Mouse (Mus musculus) heart, postnatal 0 days (tissue): ENCODE results near the gene Fbxo45. TPM values are rescaled to one million over a fixed set of nuclear protein-coding genes. Genes with fewer than 3 reads are reported as not detected.
A peak's percentile ranks its signal among the peaks of the same experiment; 100 is the strongest.
"Not testable (repeated sequence)": the region's sequence is repeated elsewhere in the genome, so short reads cannot be mapped to it uniquely, and the experiment has no call there.

Experiments used
- ATAC-seq: fragments of 200-750 bp; cut with Nextera tagmentation; 2 replicates; pipeline ENCODE4 v1.8.0; 2017; ENCODE audit warnings: low read depth, moderate number of reproducible peaks, moderate library complexity; ENCODE audit not compliant: insufficient read depth
- DNase-seq: peaks from one replicate; pipeline ENCODE4 v3.0.0-alpha.2; 2016; ENCODE audit warnings: low spot score
- H3K27ac ChIP-seq: fragments of 300-500 bp; sonication (generic); 2 replicates; pipeline ENCODE4 v1.5.1; 2014; ENCODE audit warnings: low read depth, mild to moderate bottlenecking
- H3K27me3 ChIP-seq: fragments of 300-500 bp; sonication (generic); 2 replicates; pipeline ENCODE4 v1.6.1; 2014; ENCODE audit warnings: low read length, mixed read lengths; ENCODE audit not compliant: control insufficient read depth, insufficient read depth
- H3K36me3 ChIP-seq: fragments of 300-500 bp; sonication (generic); replicated peaks from 2 replicates; pipeline ENCODE4 v1.6.1; 2014; ENCODE audit warnings: low read length, mixed read lengths; ENCODE audit not compliant: control insufficient read depth, insufficient read depth
- H3K4me1 ChIP-seq: fragments of 300-500 bp; sonication (generic); 2 replicates; pipeline ENCODE4 v1.6.1; 2014; ENCODE audit warnings: antibody characterized with exemption; ENCODE audit not compliant: control insufficient read depth, insufficient read depth
- H3K4me2 ChIP-seq: fragments of 300-500 bp; sonication (generic); 2 replicates; pipeline ENCODE4 v1.6.1; 2014; ENCODE audit warnings: low read depth, mild to moderate bottlenecking, low read length, moderate library complexity
- H3K4me3 ChIP-seq: fragments of 300-500 bp; sonication (generic); 2 replicates; pipeline ENCODE4 v1.5.1; 2014; ENCODE audit warnings: low read depth, low read length
- H3K9ac ChIP-seq: fragments of 300-500 bp; sonication (generic); replicated peaks from 2 replicates; pipeline ENCODE4 v1.6.1; 2014; ENCODE audit warnings: low read depth, low read length, mixed read lengths
- H3K9me3 ChIP-seq: fragments of 300-500 bp; sonication (generic); replicated peaks from 2 replicates; pipeline ENCODE4 v1.6.1; 2016; ENCODE audit warnings: low read length; ENCODE audit not compliant: control insufficient read depth
- CTCF ChIP-seq: IDR thresholded peaks from 2 replicates; pipeline ENCODE4 v1.5.1; 2016; ENCODE audit warnings: antibody characterized with exemption, control low read depth, low read depth
- EP300 ChIP-seq: IDR thresholded peaks from 2 replicates; pipeline ENCODE4 v1.6.1; 2016; ENCODE audit warnings: antibody characterized with exemption, low read depth
- WGBS: fragments of 180-500 bp; shearing (Covaris S2); extraction: QIAGEN DNeasy Blood & Tissue Kit; methylation state at CpG from one replicate; pipeline ENCODE4 v1.1.7; 2014; 5-methylcytosine and 5-hydroxymethylcytosine counted together
- polyA plus RNA-seq: library from polyadenylated mRNA; unstranded; fragments of >200 nt; fragmentation: Nextera tagmentation; extraction: Ambion mirVana; gene quantifications from 2 replicates; pipeline ENCODE4 v1.2.1, GENCODE M21; 2015
- total RNA-seq: library from RNA; depleted of rRNA; stranded (reverse); fragments of >200 nt; gene quantifications from 2 replicates; pipeline ENCODE4 v1.2.3, GENCODE M21; 2014; ENCODE audit warnings: low replicate concordance

Fbxo45 gene
- total and polyA plus RNA-seq, 2 experiments from 2014 or later, result 5.8 to 13.7 TPM

- not testable (repeated sequence) for H3K27ac ChIP-seq, H3K4me2 ChIP-seq, H3K4me1 ChIP-seq, DNase-seq, H3K27me3 ChIP-seq, H3K4me3 ChIP-seq, ATAC-seq, H3K9ac ChIP-seq, H3K36me3 ChIP-seq, H3K9me3 ChIP-seq
- peak; percentile 26; the same call in 1 of the 2 replicates for TF ChIP-seq CTCF
- WGBS, result 91% methylated on average over 2 of the region's 2 CpGs
Measured at GRCm38 (mm10) chr16:32264225-32264624, 17.3 kb upstream of the Fbxo45 start.

DNA sequence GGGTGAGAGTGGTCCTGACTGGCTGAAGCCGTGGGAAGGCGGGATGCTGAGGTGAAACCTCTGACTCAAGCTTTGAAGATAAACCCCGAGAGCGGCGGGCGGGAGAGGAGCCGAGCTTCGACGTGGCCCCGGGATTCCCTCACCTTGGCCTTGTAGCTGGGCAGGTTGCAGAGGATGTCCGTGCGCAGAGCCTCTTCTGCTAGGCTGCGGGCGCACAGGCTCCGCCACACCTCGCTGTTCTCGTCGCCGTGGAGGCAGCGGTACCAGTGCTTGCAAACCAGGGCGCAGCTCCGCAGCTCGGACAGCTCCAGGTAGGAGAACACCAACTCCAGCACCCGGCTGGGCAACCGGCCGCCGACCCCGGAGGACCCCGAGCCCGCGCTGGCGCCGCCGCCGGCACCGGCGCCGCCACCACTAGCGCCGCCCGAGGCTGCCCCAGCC lies 587 bp downstream of the Fbxo45 start:
- Histone ChIP-seq H3K4me3 (peak overlapping the region; percentile 88), H3K4me1 (peaks cover 25% of the 10 kb centered on the region), H3K9ac (peak overlapping the region; percentile 97), H3K9me3 (no peaks in the 10 kb centered on the region), H3K36me3 (no peaks in the 10 kb centered on the region), H3K27me3 (no peaks in the 10 kb centered on the region), H3K4me2 (peak overlapping the region; percentile 89), H3K27ac (peak overlapping the region; percentile 97)
- ATAC-seq (peak; percentile 46), DNase-seq (peak; percentile 36)
- WGBS, result 0% methylated on average over 31 of the region's 41 CpGs
- TF ChIP-seq CTCF (no peak), EP300 (no peak)

DNA sequence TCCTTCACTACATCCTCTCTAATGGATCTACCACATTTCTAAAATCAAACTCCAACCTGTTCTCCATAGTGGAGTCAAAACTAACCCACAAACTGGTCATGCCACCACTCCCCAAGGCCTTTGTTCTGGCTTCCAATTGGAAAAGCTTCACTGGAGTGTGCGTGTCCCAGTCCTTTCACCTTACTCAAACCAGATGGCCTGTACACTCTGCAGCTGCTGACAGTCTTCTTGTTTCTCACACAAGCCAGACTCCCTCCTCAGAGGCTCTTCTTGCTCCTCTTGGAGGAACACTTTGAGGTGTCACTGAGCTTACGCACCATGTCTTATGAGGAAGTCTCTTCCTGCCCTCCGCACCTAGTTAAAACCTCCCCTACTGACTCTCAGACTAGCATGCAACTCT lies 3.1 kb downstream of the Fbxo45 start:
- TF ChIP-seq CTCF (no peak), EP300 (no peak)
- Histone ChIP-seq H3K9me3 (no peaks in the 10 kb centered on the region), H3K9ac (no peak overlapping the region), H3K27me3 (no peaks in the 10 kb centered on the region), H3K27ac (no peak overlapping the region), H3K4me3 (no peak overlapping the region), H3K36me3 (no peaks in the 10 kb centered on the region; the same call in 1 of the 2 replicates), H3K4me2 (no peak overlapping the region), H3K4me1 (peaks cover 26% of the 10 kb centered on the region)
- no peak for DNase-seq
- 79% methylated on average over 3 of the region's 3 CpGs for WGBS
- ATAC-seq, result no peak

- H3K4me3 ChIP-seq, result no peak overlapping the region
- H3K9ac ChIP-seq, result no peak overlapping the region
- H3K9me3 ChIP-seq, result no peaks in the 10 kb centered on the region
- TF ChIP-seq CTCF, result no peak
- TF ChIP-seq EP300, result no peak
- no peaks in the 10 kb centered on the region; the same call in none of the 2 replicates for H3K36me3 ChIP-seq
- WGBS, result 62% methylated on average over 2 of the region's 2 CpGs
- H3K4me2 ChIP-seq, result no peak overlapping the region
- H3K27me3 ChIP-seq, result no peaks in the 10 kb centered on the region
- peaks cover 15% of the 10 kb centered on the region for H3K4me1 ChIP-seq
- H3K27ac ChIP-seq, result peak overlapping the region; percentile 32
- DNase-seq, result no peak
- no peak for ATAC-seq
Measured at GRCm38 (mm10) chr16:32239428-32240312, 7.3 kb downstream of the Fbxo45 start.

DNA sequence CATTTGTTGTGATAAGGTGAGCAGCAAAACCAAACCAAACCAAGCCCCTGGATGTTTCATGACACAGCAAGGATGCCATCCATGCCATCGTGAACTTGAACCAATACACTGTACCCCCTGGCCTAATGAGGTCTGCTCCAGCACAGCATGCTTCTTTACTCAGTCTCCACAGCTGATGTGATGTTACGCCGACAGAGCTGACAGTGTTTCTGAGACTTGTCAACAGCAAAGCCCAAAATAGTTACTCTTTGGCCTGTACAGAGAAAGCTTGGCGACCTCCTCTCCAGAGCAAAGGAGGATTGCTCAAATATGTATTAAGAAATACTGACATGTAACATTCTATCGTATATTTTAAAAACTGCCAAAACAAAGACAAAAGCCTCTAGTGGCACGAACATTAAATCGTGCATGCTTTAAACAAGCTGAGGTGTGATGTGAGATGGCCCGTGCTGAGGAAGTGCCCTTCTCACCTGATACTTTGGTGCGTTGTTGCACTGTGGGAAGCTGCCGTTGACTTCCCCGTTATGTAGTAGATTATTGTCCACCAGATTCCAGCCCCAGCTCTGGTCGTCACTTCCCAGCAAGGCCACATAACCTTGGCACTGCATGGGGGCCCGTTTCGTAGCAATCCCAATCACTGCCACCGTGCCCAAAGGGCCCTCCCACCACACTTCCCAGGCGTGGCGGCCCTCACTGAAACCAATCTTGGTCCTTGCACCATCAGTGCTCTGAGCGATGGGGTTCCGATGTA lies 8.9 kb downstream of the Fbxo45 start:
- no peak overlapping the region; the same call in 1 of the 2 replicates for H3K9ac ChIP-seq
- ATAC-seq (peak; percentile 82), DNase-seq (peak; percentile 59)
- H3K27me3 ChIP-seq, result no peaks in the 10 kb centered on the region
- H3K4me3 ChIP-seq, result no peak overlapping the region
- H3K27ac ChIP-seq, result peak overlapping the region; percentile 93
- no peak for TF ChIP-seq EP300
- TF ChIP-seq CTCF, result no peak
- peak overlapping the region; percentile 15 for H3K4me2 ChIP-seq
- WGBS, result 46% methylated on average over 19 of the region's 19 CpGs
- peaks cover 10% of the 10 kb centered on the region for H3K4me1 ChIP-seq
- H3K36me3 ChIP-seq, result peaks cover 9% of the 10 kb centered on the region
- H3K9me3 ChIP-seq, result no peaks in the 10 kb centered on the region

DNA sequence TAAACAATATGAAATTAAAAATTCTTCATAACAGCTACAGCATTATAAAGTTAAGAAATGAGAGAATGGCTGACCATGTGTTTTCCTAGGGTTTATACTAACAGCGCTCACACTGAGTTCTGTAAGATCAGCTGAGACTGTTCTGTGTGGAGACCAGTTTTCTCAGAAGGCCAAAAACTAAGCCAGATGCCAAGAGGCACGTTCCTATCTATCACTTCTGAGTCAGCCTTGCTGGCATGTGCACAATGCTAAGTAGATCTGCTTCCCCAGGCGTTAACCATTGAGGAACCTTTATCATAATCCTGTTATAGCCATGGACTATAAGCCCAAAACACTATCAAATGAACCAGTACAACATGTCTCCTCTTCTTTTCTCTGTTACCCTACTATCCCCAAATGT lies 14.9 kb downstream of the Fbxo45 start:
- not testable (repeated sequence) for H3K27me3 ChIP-seq, H3K4me1 ChIP-seq, H3K9me3 ChIP-seq, H3K9ac ChIP-seq, H3K4me2 ChIP-seq, H3K4me3 ChIP-seq
- H3K36me3 ChIP-seq, result peaks cover 19% of the 10 kb centered on the region
- peak; percentile 30; the same call in 1 of the 2 replicates for ATAC-seq
- DNase-seq, result peak; percentile 46
- peak overlapping the region; percentile 61 for H3K27ac ChIP-seq
- 42% methylated on average over 3 of the region's 3 CpGs for WGBS
